Mouse (Mus musculus) limb, embryonic 10.5 days (tissue): ENCODE measurements at regions not wholly inside any gene's neighbourhood (a gene's known extent, or its start where the extent isn't known, plus 50 kb on each side); places are given as distances from the start of the nearest gene placed in this dataset.

ENCODE experiments used
- DNase-seq: peaks from one replicate; pipeline ENCODE4 v3.0.0-alpha.2; 2017; ENCODE audit warnings: low spot score
- H3K27ac ChIP-seq: fragments of 300-500 bp; sonication (generic); 2 replicates; pipeline ENCODE4 v1.5.1; 2016; ENCODE audit warnings: mild to moderate bottlenecking
- H3K27me3 ChIP-seq: fragments of 300-500 bp; sonication (generic); 2 replicates; pipeline ENCODE4 v1.6.1; 2016; ENCODE audit warnings: low read depth, mild to moderate bottlenecking; ENCODE audit not compliant: poor library complexity, severe bottlenecking
- H3K36me3 ChIP-seq: fragments of 300-500 bp; sonication (generic); 2 replicates; pipeline ENCODE4 v1.6.1; 2016; ENCODE audit warnings: mild to moderate bottlenecking, moderate library complexity
- H3K4me1 ChIP-seq: fragments of 300-500 bp; sonication (generic); 2 replicates; pipeline ENCODE4 v1.6.1; 2016
- H3K4me3 ChIP-seq: fragments of 300-500 bp; sonication (generic); 2 replicates; pipeline ENCODE4 v1.5.1; 2016; ENCODE audit warnings: mild to moderate bottlenecking, moderate library complexity
- H3K9me3 ChIP-seq: fragments of 300-500 bp; sonication (generic); replicated peaks from 2 replicates; pipeline ENCODE4 v1.6.1; 2016; ENCODE audit warnings: mild to moderate bottlenecking
- WGBS: fragments of 180-500 bp; shearing (Covaris S2); methylation state at CpG from one replicate; pipeline ENCODE4 v1.1.7; 2016; 5-methylcytosine and 5-hydroxymethylcytosine counted together

DNA sequence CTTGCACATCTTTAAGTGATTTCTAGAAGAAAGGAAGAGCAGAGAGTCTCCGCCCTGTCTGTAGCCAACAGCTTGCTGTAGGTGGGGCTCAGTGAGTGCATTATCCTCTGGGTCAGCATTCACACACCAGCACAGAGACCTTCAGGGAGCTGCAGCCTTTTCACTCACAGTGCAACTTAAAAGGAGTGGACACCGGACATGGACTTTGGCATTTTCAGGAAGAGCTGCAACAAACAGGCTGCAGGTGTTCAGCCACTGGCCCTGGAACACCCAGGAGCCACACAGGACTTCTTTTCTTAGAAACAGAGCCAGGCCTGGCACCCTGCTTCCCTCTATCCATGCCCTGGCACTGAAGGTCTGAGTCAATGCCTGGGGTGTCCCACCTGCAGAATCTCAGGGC, 166.3 kb upstream of the Ppp2r2d start:
- Histone ChIP-seq H3K36me3 (no peaks in the 10 kb centered on the region), H3K4me3 (no peak overlapping the region), H3K4me1 (no peaks in the 10 kb centered on the region), H3K9me3 (no peaks in the 10 kb centered on the region), H3K27me3 (no peaks in the 10 kb centered on the region), H3K27ac (no peak overlapping the region)
- 79% methylated on average over 2 of the region's 2 CpGs for WGBS
- no peak for DNase-seq

DNA sequence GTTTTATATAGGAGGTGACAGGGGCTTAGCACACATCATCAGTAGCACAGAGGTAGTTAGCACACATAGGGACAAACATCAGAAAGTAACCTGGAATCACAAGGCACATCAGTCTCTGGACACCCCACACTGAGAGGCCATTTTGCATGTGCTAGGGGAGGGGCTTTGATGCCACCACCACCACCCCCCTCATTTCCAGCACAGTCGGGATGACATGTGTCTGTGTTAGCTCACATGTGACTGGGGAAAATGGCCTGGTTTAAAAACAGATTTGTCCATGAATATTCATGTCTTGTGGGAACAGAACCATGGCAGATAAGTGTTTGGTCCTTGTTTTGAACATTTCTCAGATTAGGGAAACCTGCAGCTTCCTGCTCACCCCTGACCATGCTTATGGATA, 172.9 kb upstream of the Ppp2r2d start:
- Histone ChIP-seq H3K4me3 (no peak overlapping the region), H3K4me1 (peaks cover 29% of the 10 kb centered on the region), H3K27me3 (no peaks in the 10 kb centered on the region), H3K27ac (no peak overlapping the region), H3K9me3 (no peaks in the 10 kb centered on the region), H3K36me3 (no peaks in the 10 kb centered on the region)
- no peak for DNase-seq
- 65% methylated on average over 1 of the region's 1 CpGs for WGBS

DNA sequence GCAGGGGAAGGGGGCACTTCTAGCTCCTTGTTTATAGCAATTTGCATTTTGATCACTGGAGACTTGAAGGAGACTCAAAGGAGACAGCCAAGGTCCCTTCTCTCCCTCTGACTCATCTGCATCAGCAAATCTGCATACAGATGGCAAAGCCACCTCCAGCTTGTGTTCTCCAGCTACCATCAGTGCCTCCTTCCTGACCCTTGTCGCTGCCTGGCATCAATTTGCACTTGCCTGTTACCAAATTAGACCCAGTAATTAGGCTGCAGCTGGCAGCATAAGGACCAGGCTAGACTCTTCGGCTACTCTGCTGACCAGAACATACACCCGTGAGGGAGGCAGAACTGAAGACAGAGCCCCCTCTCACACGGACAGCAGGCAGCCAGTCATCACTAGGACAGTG, 177.5 kb upstream of the Ppp2r2d start:
- H3K9me3 ChIP-seq, result no peaks in the 10 kb centered on the region
- H3K27ac ChIP-seq, result no peak overlapping the region
- 0 out of 2 replicates have a peak, but pooled peaks cover 4% of the 10 kb centered on the region for H3K27me3 ChIP-seq
- no peaks in the 10 kb centered on the region for H3K36me3 ChIP-seq
- H3K4me1 ChIP-seq, result peaks cover 24% of the 10 kb centered on the region
- 22% methylated on average over 4 of the region's 4 CpGs for WGBS
- no peak for DNase-seq
- H3K4me3 ChIP-seq, result no peak overlapping the region

DNA sequence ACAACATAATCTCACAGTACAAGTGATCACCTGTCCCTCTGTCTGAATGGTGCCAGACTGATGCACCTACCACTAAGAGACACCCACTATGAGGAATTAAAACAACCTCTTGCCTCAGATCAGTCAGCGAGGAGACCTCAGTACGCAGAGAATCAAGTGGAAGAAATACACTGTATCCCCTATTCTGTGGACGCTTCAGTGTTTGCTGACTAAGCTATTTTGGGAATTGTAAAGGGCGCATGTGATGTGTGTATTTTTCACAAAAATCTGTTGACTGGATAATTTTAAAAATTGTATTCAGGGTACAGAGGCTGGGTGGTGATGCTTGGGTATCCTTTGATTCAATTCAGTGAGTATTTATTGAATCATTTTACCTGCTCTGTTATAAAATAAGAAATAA, 185.8 kb upstream of the Ppp2r2d start:
- no peak overlapping the region for H3K4me3 ChIP-seq
- no peak for DNase-seq
- H3K27me3 ChIP-seq, result no peaks in the 10 kb centered on the region
- H3K27ac ChIP-seq, result no peak overlapping the region
- 92% methylated on average over 4 of the region's 4 CpGs for WGBS
- no peaks in the 10 kb centered on the region for H3K36me3 ChIP-seq
- no peaks in the 10 kb centered on the region for H3K9me3 ChIP-seq
- H3K4me1 ChIP-seq, result peaks cover 5% of the 10 kb centered on the region; the same call in 1 of the 2 replicates

DNA sequence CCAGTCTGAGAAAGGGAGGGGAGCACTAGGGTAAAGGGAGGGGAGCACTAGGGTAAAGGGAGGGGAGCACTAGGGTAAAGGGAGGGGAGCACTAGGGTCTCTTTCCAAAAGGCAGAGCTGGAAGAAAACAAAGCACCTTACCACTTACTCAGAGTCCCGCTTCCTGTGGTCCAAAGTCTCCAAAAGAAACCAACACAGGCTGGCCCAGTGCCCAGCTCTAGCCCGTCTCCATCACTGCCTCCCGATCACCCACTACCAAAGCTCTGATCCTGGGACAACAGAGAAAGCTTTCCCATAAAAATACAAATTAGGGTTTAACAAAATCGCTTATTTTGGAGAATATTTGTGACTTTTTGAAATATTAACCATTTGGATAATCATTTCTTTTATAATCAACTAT, 188.4 kb upstream of the Ppp2r2d start:
- peaks cover 5% of the 10 kb centered on the region; the same call in 1 of the 2 replicates for H3K4me1 ChIP-seq
- no peaks in the 10 kb centered on the region for H3K36me3 ChIP-seq
- H3K4me3 ChIP-seq, result no peak overlapping the region
- H3K27me3 ChIP-seq, result no peaks in the 10 kb centered on the region
- no peaks in the 10 kb centered on the region for H3K9me3 ChIP-seq
- DNase-seq, result no peak
- 90% methylated on average over 4 of the region's 4 CpGs for WGBS
- no peak overlapping the region for H3K27ac ChIP-seq

DNA sequence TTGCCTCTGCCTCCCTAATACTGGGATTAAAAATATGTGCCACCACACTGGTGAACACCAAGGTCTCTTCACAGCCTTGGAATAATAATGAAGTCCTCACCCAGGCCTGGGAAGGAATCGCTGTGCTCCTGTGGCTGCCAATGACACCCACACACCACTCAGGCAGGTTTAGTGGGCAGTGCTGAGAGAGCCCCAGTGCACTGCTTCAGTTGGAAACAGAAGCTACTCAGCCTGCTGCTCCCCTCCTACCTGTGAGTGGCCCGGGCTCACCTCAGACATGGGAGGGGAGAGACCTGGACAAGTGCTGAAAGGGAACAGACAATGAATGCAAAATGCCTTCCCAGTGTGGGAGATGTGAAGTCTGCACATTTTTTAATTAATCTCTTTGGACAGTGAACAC, 188.8 kb upstream of the Ppp2r2d start:
- Histone ChIP-seq H3K27me3 (no peaks in the 10 kb centered on the region), H3K9me3 (no peaks in the 10 kb centered on the region), H3K4me3 (no peak overlapping the region), H3K4me1 (peaks cover 5% of the 10 kb centered on the region; the same call in 1 of the 2 replicates), H3K27ac (no peak overlapping the region), H3K36me3 (no peaks in the 10 kb centered on the region)
- DNase-seq, result no peak
- 90% methylated on average over 2 of the region's 2 CpGs for WGBS

DNA sequence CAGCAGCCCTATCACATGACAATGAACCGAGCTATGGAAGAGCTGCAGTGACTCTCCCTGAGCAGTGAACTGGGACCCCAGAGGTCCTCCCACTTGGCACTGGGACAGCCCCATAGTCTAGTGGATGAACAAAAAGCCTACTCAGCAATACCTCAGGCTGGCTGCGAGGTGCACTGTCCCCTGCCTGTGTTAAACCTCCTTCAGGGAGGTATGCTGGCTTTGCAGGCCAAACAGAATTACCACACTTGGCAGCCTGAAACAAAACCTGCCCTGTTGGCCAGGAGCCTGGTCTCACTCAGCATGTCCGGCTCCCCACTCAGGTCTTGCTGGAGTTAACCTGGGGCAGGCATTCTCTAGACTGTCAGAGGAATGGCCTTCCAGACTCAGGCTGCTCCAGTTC, 189.9 kb upstream of the Ppp2r2d start:
- Histone ChIP-seq H3K27ac (no peak overlapping the region), H3K4me1 (peaks cover 5% of the 10 kb centered on the region; the same call in 1 of the 2 replicates), H3K27me3 (no peaks in the 10 kb centered on the region), H3K4me3 (no peak overlapping the region), H3K9me3 (no peaks in the 10 kb centered on the region), H3K36me3 (no peaks in the 10 kb centered on the region)
- DNase-seq, result no peak
- 84% methylated on average over 3 of the region's 3 CpGs for WGBS

DNA sequence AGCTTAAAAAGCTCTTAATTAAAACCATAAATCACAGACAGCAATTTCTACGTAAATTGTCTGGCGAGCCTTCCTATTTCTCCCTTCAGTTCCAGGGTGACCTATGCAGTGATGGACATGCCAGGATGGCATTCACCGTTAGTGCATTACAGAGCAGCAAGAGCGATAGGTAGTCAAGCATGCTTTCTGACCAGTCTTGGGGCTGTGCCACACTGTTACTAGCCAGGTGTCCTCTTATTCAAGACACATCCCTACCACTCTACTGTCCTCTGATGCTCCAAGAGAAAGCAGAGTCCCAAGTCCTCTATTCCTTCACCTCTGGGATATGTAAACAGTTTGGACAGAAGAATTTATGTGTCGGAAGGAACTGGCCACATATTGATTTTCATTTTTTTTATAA, 194.9 kb upstream of the Ppp2r2d start:
- no peak overlapping the region for H3K4me3 ChIP-seq
- 76% methylated on average over 5 of the region's 5 CpGs for WGBS
- no peak for DNase-seq
- H3K4me1 ChIP-seq, result peaks cover 4% of the 10 kb centered on the region; the same call in 1 of the 2 replicates
- H3K36me3 ChIP-seq, result no peaks in the 10 kb centered on the region
- no peak overlapping the region for H3K27ac ChIP-seq
- H3K9me3 ChIP-seq, result no peaks in the 10 kb centered on the region
- H3K27me3 ChIP-seq, result no peaks in the 10 kb centered on the region

DNA sequence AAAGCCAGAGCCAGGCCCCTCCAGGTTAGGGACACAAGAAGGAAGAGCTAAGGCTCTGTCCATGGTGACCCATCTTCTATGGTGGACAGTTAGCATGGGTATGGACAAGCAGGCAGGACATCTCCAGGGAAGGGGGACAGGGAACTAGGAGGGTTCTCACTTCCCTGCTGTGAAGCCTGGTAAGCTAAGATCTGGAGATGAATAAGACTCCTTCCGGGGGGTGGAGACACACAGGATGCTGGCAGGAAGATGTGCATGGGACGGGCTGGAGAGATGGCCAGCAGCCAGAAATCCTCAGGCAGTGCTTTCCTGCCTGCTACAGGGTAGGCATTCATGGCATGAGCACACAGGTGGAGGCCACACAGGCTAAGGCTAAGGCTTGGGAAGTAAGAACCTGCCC, 198.2 kb upstream of the Ppp2r2d start:
- Histone ChIP-seq H3K4me3 (no peak overlapping the region), H3K36me3 (no peaks in the 10 kb centered on the region), H3K27ac (no peak overlapping the region), H3K4me1 (no peaks in the 10 kb centered on the region), H3K27me3 (no peaks in the 10 kb centered on the region), H3K9me3 (no peaks in the 10 kb centered on the region)
- DNase-seq, result no peak
- 100% methylated on average over 2 of the region's 2 CpGs for WGBS

DNA sequence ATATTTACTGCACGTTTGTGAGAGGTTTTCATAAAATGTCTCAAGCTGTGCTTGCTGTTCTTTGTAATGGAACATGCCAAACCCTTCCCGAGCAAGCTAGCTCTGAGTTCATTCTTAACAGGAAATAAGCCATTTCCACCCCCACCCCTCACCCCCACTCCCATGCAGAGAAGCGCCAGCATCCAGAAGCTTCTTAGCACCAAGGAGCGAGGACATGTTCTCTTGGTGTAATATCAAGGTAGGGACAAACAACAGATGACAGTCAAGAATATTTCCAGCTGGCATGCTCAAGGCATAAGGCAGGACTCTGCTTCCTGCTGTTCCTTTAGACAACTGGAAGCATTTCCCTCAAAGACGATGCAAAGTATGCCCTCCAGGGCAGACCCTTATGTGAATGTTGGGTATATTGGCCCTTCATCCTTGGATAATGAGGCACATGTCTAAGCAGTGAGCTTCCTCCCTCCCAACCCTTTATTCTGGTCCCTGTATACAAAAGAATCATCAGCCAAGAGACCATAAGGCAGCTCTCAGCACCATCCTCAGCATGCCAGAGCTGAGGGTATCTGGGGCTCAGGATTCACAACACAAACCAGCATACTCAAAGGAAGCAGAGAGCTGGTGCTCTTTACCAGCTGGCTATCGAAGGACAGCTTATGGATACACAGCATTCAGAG, 205.2 kb upstream of the Ppp2r2d start:
- WGBS, result 78% methylated on average over 6 of the region's 6 CpGs
- Histone ChIP-seq H3K4me1 (no peaks in the 10 kb centered on the region), H3K9me3 (no peaks in the 10 kb centered on the region), H3K27me3 (no peaks in the 10 kb centered on the region), H3K4me3 (no peak overlapping the region), H3K27ac (no peak overlapping the region), H3K36me3 (no peaks in the 10 kb centered on the region)
- DNase-seq, result no peak

DNA sequence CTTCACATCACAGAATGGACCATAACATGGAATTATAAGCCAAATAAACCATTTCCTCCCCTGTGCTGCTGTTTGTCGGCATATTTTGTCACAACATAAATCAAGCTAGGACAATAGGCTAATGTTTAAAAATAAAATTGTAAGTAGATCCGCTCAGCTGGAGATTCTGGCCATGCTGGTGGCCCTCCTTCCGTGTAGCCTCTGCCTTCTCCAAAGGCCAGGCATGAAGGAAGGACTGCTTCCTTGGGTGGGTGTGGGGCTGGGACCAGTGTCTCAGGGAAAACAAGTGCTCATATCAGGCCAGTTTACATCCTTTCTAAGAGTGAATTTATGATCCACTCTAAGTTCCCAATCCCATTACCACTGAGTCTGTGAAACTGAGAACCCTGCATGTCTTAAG, 206.3 kb upstream of the Ppp2r2d start:
- no peaks in the 10 kb centered on the region for H3K36me3 ChIP-seq
- 85% methylated on average over 3 of the region's 3 CpGs for WGBS
- no peaks in the 10 kb centered on the region for H3K27me3 ChIP-seq
- no peak overlapping the region for H3K4me3 ChIP-seq
- no peaks in the 10 kb centered on the region for H3K9me3 ChIP-seq
- no peak overlapping the region for H3K27ac ChIP-seq
- no peaks in the 10 kb centered on the region for H3K4me1 ChIP-seq
- DNase-seq, result no peak

DNA sequence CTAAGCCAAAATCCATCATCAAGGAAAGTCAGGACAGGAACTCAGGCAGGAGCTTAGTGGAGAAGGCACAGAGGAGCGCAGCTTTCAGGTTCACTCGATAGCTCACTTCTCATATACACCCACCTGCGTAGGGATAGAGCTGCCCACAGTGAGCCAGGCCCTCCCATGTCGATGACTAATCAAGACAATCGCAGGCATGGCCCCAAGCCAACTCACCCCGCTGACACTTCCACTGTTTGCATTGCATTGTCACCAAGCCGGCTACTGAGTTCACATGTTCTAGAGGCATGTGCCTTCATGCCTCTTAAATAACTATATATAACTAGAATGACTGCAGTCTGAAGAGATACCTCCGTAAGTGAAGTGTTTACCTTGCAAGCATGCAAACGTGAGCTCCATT, 219.8 kb upstream of the Ppp2r2d start:
- Histone ChIP-seq H3K36me3 (no peaks in the 10 kb centered on the region), H3K27ac (no peak overlapping the region), H3K4me3 (no peak overlapping the region), H3K4me1 (no peaks in the 10 kb centered on the region; the same call in 1 of the 2 replicates), H3K27me3 (0 out of 2 replicates have a peak, but pooled peaks cover 5% of the 10 kb centered on the region), H3K9me3 (no peaks in the 10 kb centered on the region)
- WGBS, result 94% methylated on average over 9 of the region's 9 CpGs
- DNase-seq, result no peak

DNA sequence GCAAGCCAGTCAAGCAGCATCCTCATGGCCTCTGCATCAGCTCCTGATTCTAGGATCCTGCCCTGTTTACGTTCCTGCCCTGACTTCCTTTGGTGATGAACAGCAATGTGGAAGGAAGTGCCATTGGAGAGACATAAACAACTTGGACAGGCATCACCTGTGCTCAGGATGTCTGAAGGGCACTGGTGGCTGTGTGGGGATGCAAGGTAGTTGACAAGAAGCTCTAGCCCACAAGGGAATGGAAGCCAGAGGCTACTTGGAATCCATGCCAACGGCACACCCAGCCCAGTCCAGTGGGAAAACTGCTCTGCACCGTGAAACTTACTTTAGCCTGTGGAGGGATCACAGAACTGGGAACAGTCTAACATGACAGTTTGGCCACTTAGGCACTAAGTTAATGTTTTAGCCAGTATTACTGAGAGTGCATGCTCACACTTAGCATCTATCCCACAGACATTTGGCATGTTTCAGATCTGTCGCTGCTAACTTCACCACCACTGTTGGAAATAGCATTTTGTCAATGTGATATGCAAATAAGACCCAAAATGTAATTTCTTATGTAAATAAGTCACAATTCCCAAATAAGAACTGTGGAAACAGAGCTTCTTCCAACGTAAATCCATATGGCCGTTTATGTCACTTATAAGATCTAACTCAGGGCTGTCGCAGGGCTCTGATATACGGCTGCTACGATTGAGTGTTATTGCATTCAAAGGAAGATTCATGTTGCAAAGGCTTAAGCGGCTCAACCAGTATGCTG, 223.5 kb upstream of the Tcerg1l start:
- Histone ChIP-seq H3K4me1 (peaks cover 9% of the 10 kb centered on the region), H3K9me3 (no peaks in the 10 kb centered on the region), H3K4me3 (no peak overlapping the region), H3K27ac (no peak overlapping the region), H3K36me3 (no peaks in the 10 kb centered on the region), H3K27me3 (0 out of 2 replicates have a peak, but pooled peaks cover 5% of the 10 kb centered on the region)
- 88% methylated on average over 10 of the region's 10 CpGs for WGBS
- DNase-seq, result no peak
